Comparison of ENCODE assay signal across 8 mouse cellular contexts in genomic region chr7:99590064-99590463, GRCm38 (mm10). TPM values are rescaled to one million over a fixed set of nuclear protein-coding genes. Genes with fewer than 3 reads are reported as not detected.
DNase-seq lines count a peak whose midpoint lies in the region; ATAC-seq and TF ChIP-seq lines count a peak whose summit lies in the region.

No protein-coding gene starts in this region.

- 12% methylated on average over 3 of the region's 3 CpGs for WGBS in heart, embryonic 11.5 days (ENCODE audit: insufficient replicate concordance)
- 6% methylated on average over 3 of the region's 3 CpGs for WGBS in cerebellum, adult 2 months
- 14% methylated on average over 3 of the region's 3 CpGs for WGBS in liver, embryonic 12.5 days (ENCODE audit: insufficient replicate concordance)
- 6% methylated on average over 3 of the region's 3 CpGs for WGBS in neural tube, embryonic 12.5 days
- 16% methylated on average over 3 of the region's 3 CpGs for WGBS in stomach, postnatal 0 days

- H3K36me3 ChIP-seq in heart, embryonic 11.5 days (ENCODE audit: control insufficient read depth, insufficient read depth, low read length), result no peaks in the 10 kb centered on the region; the same call in 1 of the 2 replicates
- peaks cover 79% of the 10 kb centered on the region for H3K36me3 ChIP-seq in liver, embryonic 12.5 days
- H3K36me3 ChIP-seq in neural tube, embryonic 12.5 days, result peaks cover 46% of the 10 kb centered on the region
- H3K36me3 ChIP-seq in stomach, postnatal 0 days (ENCODE audit: control insufficient read depth, insufficient read depth, low read length), result peaks cover 8% of the 10 kb centered on the region

- DNase-seq in heart, adult 18-20 months, result peak; percentile 55 to 81
- peak; percentile 70 to 83 for DNase-seq in cerebellum, adult 2 months
- DNase-seq in frontal cortex, adult 2 months (ENCODE audit: extremely low spot score in 1 of 2, low spot score in 1 of 2), result peak; percentile 66 to 86
- DNase-seq in kidney, adult 8-10 months, result peak; percentile 35 to 75
- peak; percentile 65 for DNase-seq in stomach, postnatal 0 days (ENCODE audit: low spot score)

- H3K27ac ChIP-seq in heart, embryonic 11.5 days (ENCODE audit: low read depth, low read length), result no peak overlapping the region
- no peak overlapping the region for H3K27ac ChIP-seq in cerebellum, adult 2 months (ENCODE audit: insufficient read depth, low read length)
- peak overlapping the region; percentile 100 for H3K27ac ChIP-seq in liver, embryonic 12.5 days
- no peak overlapping the region for H3K27ac ChIP-seq in neural tube, embryonic 12.5 days
- H3K27ac ChIP-seq in stomach, postnatal 0 days (replicated peaks), result no peak overlapping the region

- ATAC-seq in heart, embryonic 11.5 days (replicated peaks; ENCODE audit: insufficient number of reproducible peaks, low FRiP score, low TSS enrichment), result no peak
- ATAC-seq in liver, embryonic 12.5 days, result no peak
- 0 out of 2 replicates have a peak, but pooled peaks have one; percentile 19 for ATAC-seq in neural tube, embryonic 12.5 days (ENCODE audit: low FRiP score, low read depth)
- no peak for ATAC-seq in stomach, postnatal 0 days (ENCODE audit: low FRiP score, low TSS enrichment)

- no peaks in the 10 kb centered on the region for H3K4me1 ChIP-seq in heart, embryonic 11.5 days (ENCODE audit: control insufficient read depth, insufficient read depth, low read length)
- no peaks in the 10 kb centered on the region for H3K4me1 ChIP-seq in cerebellum, adult 2 months (ENCODE audit: control insufficient read depth, insufficient read depth, low read length)
- H3K4me1 ChIP-seq in liver, embryonic 12.5 days, result peaks cover 46% of the 10 kb centered on the region
- peaks cover 5% of the 10 kb centered on the region; the same call in 1 of the 2 replicates for H3K4me1 ChIP-seq in neural tube, embryonic 12.5 days
- no peaks in the 10 kb centered on the region for H3K4me1 ChIP-seq in stomach, postnatal 0 days (replicated peaks; ENCODE audit: control insufficient read depth, insufficient read depth)

- no peak overlapping the region for H3K4me2 ChIP-seq in heart, embryonic 11.5 days
- H3K4me2 ChIP-seq in liver, embryonic 12.5 days, result peak overlapping the region; percentile 27; the same call in 1 of the 2 replicates
- no peak overlapping the region for H3K4me2 ChIP-seq in neural tube, embryonic 12.5 days (replicated peaks)
- no peak overlapping the region for H3K4me2 ChIP-seq in stomach, postnatal 0 days (replicated peaks; ENCODE audit: low read depth)

- no peak overlapping the region for H3K4me3 ChIP-seq in heart, embryonic 11.5 days (ENCODE audit: low read depth, low read length)
- no peak overlapping the region for H3K4me3 ChIP-seq in cerebellum, adult 2 months (replicated peaks; ENCODE audit: insufficient read depth, low read depth, low read length)
- H3K4me3 ChIP-seq in liver, embryonic 12.5 days, result no peak overlapping the region
- H3K4me3 ChIP-seq in neural tube, embryonic 12.5 days, result no peak overlapping the region
- H3K4me3 ChIP-seq in stomach, postnatal 0 days (ENCODE audit: low read depth, low read length), result no peak overlapping the region

- no peaks in the 10 kb centered on the region for H3K27me3 ChIP-seq in heart, embryonic 11.5 days (ENCODE audit: control insufficient read depth, insufficient read depth, low read length)
- H3K27me3 ChIP-seq in cerebellum, adult 2 months (ENCODE audit: control insufficient read depth, insufficient read depth, low read length), result no peaks in the 10 kb centered on the region
- no peaks in the 10 kb centered on the region for H3K27me3 ChIP-seq in liver, embryonic 12.5 days (replicated peaks)
- no peaks in the 10 kb centered on the region for H3K27me3 ChIP-seq in neural tube, embryonic 12.5 days (replicated peaks)
- H3K27me3 ChIP-seq in stomach, postnatal 0 days (ENCODE audit: control insufficient read depth, insufficient read depth, low read length), result no peaks in the 10 kb centered on the region

- peak; percentile 81 for TF ChIP-seq CTCF in cerebellum, adult 2 months (IDR thresholded peaks at IDR 0.05; ENCODE audit: borderline replicate concordance, insufficient read depth, low read depth, low read length)
- TF ChIP-seq CTCF in stomach, postnatal 0 days (IDR thresholded peaks at IDR 0.05; ENCODE audit: low read depth), result peak; percentile 91

- H3K9ac ChIP-seq in heart, embryonic 11.5 days (ENCODE audit: low read depth, low read length), result no peak overlapping the region
- H3K9ac ChIP-seq in liver, embryonic 12.5 days, result 0 out of 2 replicates have a peak overlapping the region, but pooled peaks have one; percentile 1
- no peak overlapping the region for H3K9ac ChIP-seq in neural tube, embryonic 12.5 days
- H3K9ac ChIP-seq in stomach, postnatal 0 days (ENCODE audit: low read length), result no peak overlapping the region

- no peaks in the 10 kb centered on the region for H3K9me3 ChIP-seq in heart, embryonic 11.5 days (replicated peaks; ENCODE audit: control insufficient read depth, low read length)
- no peaks in the 10 kb centered on the region for H3K9me3 ChIP-seq in liver, embryonic 12.5 days (replicated peaks)
- H3K9me3 ChIP-seq in neural tube, embryonic 12.5 days, result no peaks in the 10 kb centered on the region
- no peaks in the 10 kb centered on the region for H3K9me3 ChIP-seq in stomach, postnatal 0 days (ENCODE audit: control insufficient read depth, low read length)

- TF ChIP-seq EP300 in stomach, postnatal 0 days (optimal IDR thresholded peaks at IDR 0.05), result no peak

- no peak for TF ChIP-seq POLR2A in cerebellum, adult 2 months (IDR thresholded peaks at IDR 0.05; ENCODE audit: borderline replicate concordance, insufficient read depth, low read length)

RNA-seq across cellular contexts. Expression of gene Tpbgl, which starts 36.8 kb away (rescaled TPM):
- total RNA-seq in heart, adult 18-20 months (2021), result 1 to 10 TPM; 2.3 to 3.2 TPM
- polyA plus RNA-seq in heart, embryonic 11.5 days (2014; fragmentation: Nextera tagmentation; extraction: Ambion mirVana), result 1.4 and 1.5 TPM in 2 replicates
- polyA plus RNA-seq in cerebellum, adult 2 months (2012; rRNA removed), result 4.0 and 4.8 TPM in 2 replicates
- 7.9 and 9.3 TPM in 2 replicates for polyA plus RNA-seq in frontal cortex, adult 2 months (2012; rRNA removed)
- 0.31 and 0.42 TPM in 2 replicates for polyA plus RNA-seq in liver, embryonic 12.5 days (2016; fragmentation: Nextera tagmentation; extraction: Ambion mirVana)
- 2.9 TPM in 2 replicates for polyA plus RNA-seq in neural tube, embryonic 12.5 days (2016; fragmentation: Nextera tagmentation; extraction: Ambion mirVana)
- 1.5 and 1.7 TPM in 2 replicates for polyA plus RNA-seq in stomach, postnatal 0 days (2015; fragmentation: Nextera tagmentation; extraction: Ambion mirVana)

RNA-seq across cellular contexts. Expression of gene Arrb1, which starts 54.8 kb away (rescaled TPM):
- total RNA-seq in heart, adult 18-20 months (2021), result 10 to 100 TPM; 23.3 to 23.7 TPM
- polyA plus RNA-seq in heart, embryonic 11.5 days (2014; fragmentation: Nextera tagmentation; extraction: Ambion mirVana), result 4.9 and 5.3 TPM in 2 replicates
- 111 and 115 TPM in 2 replicates for polyA plus RNA-seq in cerebellum, adult 2 months (2012; rRNA removed)
- 135 and 141 TPM in 2 replicates for polyA plus RNA-seq in frontal cortex, adult 2 months (2012; rRNA removed)
- 134 and 136 TPM in 2 replicates for polyA plus RNA-seq in liver, embryonic 12.5 days (2016; fragmentation: Nextera tagmentation; extraction: Ambion mirVana)
- polyA plus RNA-seq in neural tube, embryonic 12.5 days (2016; fragmentation: Nextera tagmentation; extraction: Ambion mirVana), result 16.3 and 18.4 TPM in 2 replicates
- polyA plus RNA-seq in stomach, postnatal 0 days (2015; fragmentation: Nextera tagmentation; extraction: Ambion mirVana), result 3.6 and 4.4 TPM in 2 replicates
